Mouse (Mus musculus) stomach, embryonic 14.5 days (tissue): ENCODE results near the gene Evl. TPM values are rescaled to one million over a fixed set of nuclear protein-coding genes. Genes with fewer than 3 reads are reported as not detected.
A peak's percentile ranks its signal among the peaks of the same experiment; 100 is the strongest.

ENCODE experiments used
- ATAC-seq: fragments of 200-750 bp; cut with Nextera tagmentation; 2 replicates; pipeline ENCODE4 v1.8.0; 2017; ENCODE audit warnings: low read depth, moderate TSS enrichment; ENCODE audit not compliant: insufficient number of reproducible peaks, insufficient read depth, low FRiP score
- H3K27ac ChIP-seq: fragments of 300-500 bp; sonication (generic); 2 replicates; pipeline ENCODE4 v1.5.1; 2014; ENCODE audit warnings: mild to moderate bottlenecking, low read length, moderate library complexity, mixed read lengths
- H3K27me3 ChIP-seq: fragments of 300-500 bp; sonication (generic); 2 replicates; pipeline ENCODE4 v1.6.1; 2014; ENCODE audit warnings: low read length, control low read depth, mixed read lengths; ENCODE audit not compliant: control insufficient read depth, insufficient read depth
- H3K36me3 ChIP-seq: fragments of 300-500 bp; sonication (generic); 2 replicates; pipeline ENCODE4 v1.6.1; 2014; ENCODE audit warnings: mild to moderate bottlenecking, control low read depth, low read length, moderate library complexity, mixed read lengths; ENCODE audit not compliant: control insufficient read depth, insufficient read depth
- H3K4me1 ChIP-seq: fragments of 300-500 bp; sonication (generic); 2 replicates; pipeline ENCODE4 v1.6.1; 2014; ENCODE audit warnings: low read length, control low read depth, mixed read lengths; ENCODE audit not compliant: control insufficient read depth, insufficient read depth
- H3K4me2 ChIP-seq: fragments of 300-500 bp; sonication (generic); replicated peaks from 2 replicates; pipeline ENCODE4 v1.6.1; 2014; ENCODE audit warnings: low read depth, low read length, control low read depth
- H3K4me3 ChIP-seq: fragments of 300-500 bp; sonication (generic); 2 replicates; pipeline ENCODE4 v1.5.1; 2014; ENCODE audit warnings: low read depth, low read length, control low read depth
- H3K9ac ChIP-seq: fragments of 300-500 bp; sonication (generic); replicated peaks from 2 replicates; pipeline ENCODE4 v1.6.1; 2014; ENCODE audit warnings: low read depth, mild to moderate bottlenecking, control low read depth, low read length, moderate library complexity, mixed read lengths
- H3K9me3 ChIP-seq: fragments of 300-500 bp; sonication (generic); 2 replicates; pipeline ENCODE4 v1.6.1; 2016; ENCODE audit warnings: low read depth, low read length, control low read depth; ENCODE audit not compliant: control insufficient read depth
- WGBS: fragments of 180-500 bp; shearing (Covaris S2); extraction: QIAGEN DNeasy Blood & Tissue Kit; methylation state at CpG from one replicate; pipeline ENCODE4 v1.1.7; 2014; 5-methylcytosine and 5-hydroxymethylcytosine counted together
- polyA plus RNA-seq: library from polyadenylated mRNA; unstranded; fragments of >200 nt; fragmentation: Nextera tagmentation; extraction: Ambion mirVana; gene quantifications from 2 replicates; pipeline ENCODE4 v1.2.1, GENCODE M21; 2014

Evl gene
- polyA plus RNA-seq, 1 experiment from 2014 or later, result 78.4 TPM

DNA sequence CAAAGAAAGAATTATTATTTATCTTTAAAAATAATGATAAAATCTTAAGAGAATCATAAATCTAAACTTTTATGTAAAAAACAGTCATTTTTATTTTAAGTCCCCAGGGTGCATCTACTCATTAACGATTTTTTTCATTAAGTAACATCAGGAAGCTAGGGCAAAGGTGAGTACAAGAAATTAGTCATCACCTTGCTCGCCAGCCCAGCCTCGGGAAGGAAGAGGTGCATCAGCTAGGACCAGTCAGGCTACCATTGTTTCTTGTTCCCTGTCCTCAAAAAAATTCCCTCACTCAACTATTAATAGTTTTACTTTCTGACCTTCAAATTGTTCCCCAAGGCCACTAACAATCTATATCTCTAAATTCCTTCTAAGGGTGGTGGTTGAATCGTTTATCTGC lies 123.8 kb downstream of the Evl start:
- H3K27ac ChIP-seq, result no peak overlapping the region
- no peak overlapping the region for H3K4me2 ChIP-seq
- H3K4me3 ChIP-seq, result no peak overlapping the region
- H3K9ac ChIP-seq, result no peak overlapping the region
- H3K27me3 ChIP-seq, result no peaks in the 10 kb centered on the region
- WGBS, result 78% methylated on average over 4 of the region's 4 CpGs
- no peak for ATAC-seq
- H3K4me1 ChIP-seq, result no peaks in the 10 kb centered on the region
- peaks cover 65% of the 10 kb centered on the region for H3K36me3 ChIP-seq
- H3K9me3 ChIP-seq, result no peaks in the 10 kb centered on the region

DNA sequence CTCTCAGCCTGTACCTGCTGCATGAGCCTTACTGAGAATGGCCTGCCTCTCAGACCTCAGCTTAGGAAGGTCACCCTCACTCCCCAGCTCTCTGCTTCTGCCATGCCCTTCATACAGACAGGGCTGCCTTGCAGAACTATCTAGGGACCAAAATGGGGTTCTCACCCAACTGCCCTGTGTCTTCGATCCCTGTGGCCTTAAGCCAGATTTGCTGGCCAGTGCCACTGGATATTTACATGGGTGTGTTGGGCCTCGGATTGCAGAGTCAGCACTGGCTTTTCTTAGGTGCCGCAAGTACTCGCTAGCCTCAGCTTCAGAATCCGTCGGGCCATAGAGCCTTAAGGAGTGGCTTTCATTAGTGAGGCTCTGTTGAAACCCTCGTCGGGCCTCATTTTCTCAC lies 126.3 kb downstream of the Evl start:
- ATAC-seq, result no peak
- 91% methylated on average over 8 of the region's 8 CpGs for WGBS
- Histone ChIP-seq H3K9me3 (no peaks in the 10 kb centered on the region), H3K27me3 (no peaks in the 10 kb centered on the region), H3K9ac (no peak overlapping the region), H3K4me3 (no peak overlapping the region), H3K27ac (no peak overlapping the region), H3K4me2 (no peak overlapping the region), H3K4me1 (no peaks in the 10 kb centered on the region), H3K36me3 (peaks cover 76% of the 10 kb centered on the region)

DNA sequence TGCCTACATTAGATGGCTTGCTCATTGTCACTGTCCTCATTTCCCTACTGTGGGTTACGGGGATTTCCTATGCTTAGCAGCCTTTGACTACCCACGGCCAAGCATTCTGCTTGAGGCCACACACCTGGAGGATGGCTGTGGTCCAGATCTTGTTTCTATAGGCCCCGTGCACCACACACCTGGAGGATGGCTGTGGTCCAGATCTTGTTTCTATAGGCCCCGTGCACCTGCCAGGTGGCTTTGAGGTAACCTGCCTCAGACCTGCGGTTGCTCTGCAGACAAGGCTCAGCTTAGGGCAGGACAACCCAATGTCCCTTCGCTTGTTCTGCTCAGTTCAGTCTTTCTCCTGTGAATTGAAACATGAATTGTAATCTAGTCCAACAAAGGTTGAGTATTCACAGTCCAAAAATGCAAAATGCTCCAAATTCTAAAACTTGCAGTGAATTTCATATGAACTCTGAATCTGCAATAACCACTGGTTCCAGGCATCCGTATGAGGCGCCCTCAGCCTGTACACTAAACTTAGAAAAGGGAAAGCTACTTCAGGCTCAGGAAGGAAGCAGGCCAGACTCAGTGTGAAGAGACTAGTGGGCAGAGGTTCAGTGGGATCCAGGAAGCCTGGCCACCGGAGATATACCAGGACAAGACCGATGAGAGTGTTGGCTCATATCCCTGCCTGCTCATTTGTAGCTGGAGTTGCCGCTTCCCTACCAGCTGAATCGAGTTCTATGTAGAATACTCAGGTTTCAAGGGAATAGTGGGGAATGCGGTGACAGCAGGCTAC lies 127.9 kb downstream of the Evl start:
- H3K4me2 ChIP-seq, result no peak overlapping the region
- peaks cover 69% of the 10 kb centered on the region for H3K36me3 ChIP-seq
- H3K4me1 ChIP-seq, result no peaks in the 10 kb centered on the region
- no peak overlapping the region for H3K27ac ChIP-seq
- H3K9me3 ChIP-seq, result no peaks in the 10 kb centered on the region
- H3K27me3 ChIP-seq, result no peaks in the 10 kb centered on the region
- no peak overlapping the region for H3K4me3 ChIP-seq
- H3K9ac ChIP-seq, result no peak overlapping the region
- WGBS, result 89% methylated on average over 13 of the region's 13 CpGs
- ATAC-seq, result no peak

DNA sequence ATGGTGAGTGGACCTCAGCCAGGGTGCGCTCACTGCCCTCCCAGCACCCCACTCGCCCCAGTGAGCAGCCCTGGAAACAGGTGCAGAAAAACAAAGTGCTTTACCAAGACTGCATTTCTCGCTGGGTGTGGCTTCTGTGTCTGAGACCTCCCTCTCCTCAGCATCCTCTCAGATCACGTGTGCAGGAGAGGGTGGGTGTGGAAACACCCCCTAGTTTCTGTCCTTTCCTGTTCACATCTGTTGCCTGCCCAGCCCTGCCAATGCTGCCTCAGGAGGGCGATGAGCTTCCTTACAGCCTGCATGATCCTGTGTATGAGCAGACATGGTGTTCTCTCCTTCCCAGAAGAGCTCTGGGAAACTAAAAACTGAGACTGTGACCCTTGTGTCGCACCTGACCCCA lies 131.9 kb downstream of the Evl start:
- Histone ChIP-seq H3K9ac (no peak overlapping the region), H3K4me2 (no peak overlapping the region), H3K27ac (no peak overlapping the region), H3K9me3 (no peaks in the 10 kb centered on the region), H3K36me3 (peaks cover 44% of the 10 kb centered on the region), H3K27me3 (no peaks in the 10 kb centered on the region), H3K4me3 (no peak overlapping the region), H3K4me1 (peaks cover 4% of the 10 kb centered on the region; the same call in 1 of the 2 replicates)
- 70% methylated on average over 6 of the region's 6 CpGs for WGBS
- ATAC-seq, result no peak

DNA sequence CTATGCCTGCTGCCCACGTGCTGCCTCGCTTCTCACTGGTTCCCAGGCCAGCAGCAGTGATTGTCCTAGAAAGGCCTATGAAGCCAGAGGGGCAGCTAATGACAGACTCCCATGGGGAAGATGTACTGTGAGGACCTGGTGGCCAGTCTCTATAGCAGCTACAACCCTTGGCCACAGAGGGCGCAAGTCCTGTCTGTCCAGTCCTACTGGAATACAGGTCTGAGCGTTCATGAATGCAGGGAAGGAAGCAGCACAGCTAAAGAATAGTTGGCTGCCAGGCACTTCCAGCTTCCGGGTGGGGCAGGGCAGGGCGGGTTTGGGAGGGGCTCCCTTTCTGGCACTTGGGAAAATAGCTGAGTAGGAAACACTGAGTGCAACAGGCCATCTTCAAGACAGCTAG lies 132.4 kb downstream of the Evl start:
- Histone ChIP-seq H3K4me1 (peaks cover 4% of the 10 kb centered on the region; the same call in 1 of the 2 replicates), H3K9me3 (no peaks in the 10 kb centered on the region), H3K27ac (no peak overlapping the region), H3K9ac (no peak overlapping the region), H3K4me3 (no peak overlapping the region), H3K36me3 (peaks cover 40% of the 10 kb centered on the region), H3K4me2 (no peak overlapping the region), H3K27me3 (no peaks in the 10 kb centered on the region)
- 63% methylated on average over 6 of the region's 6 CpGs for WGBS
- 0 out of 2 replicates have a peak, but pooled peaks have one; percentile 7 for ATAC-seq

- peak; percentile 67 for ATAC-seq
- Histone ChIP-seq H3K36me3 (peaks cover 17% of the 10 kb centered on the region), H3K9ac (no peak overlapping the region), H3K27ac (peak overlapping the region; percentile 33; the same call in 1 of the 2 replicates), H3K27me3 (no peaks in the 10 kb centered on the region), H3K4me2 (no peak overlapping the region), H3K9me3 (no peaks in the 10 kb centered on the region), H3K4me3 (no peak overlapping the region), H3K4me1 (peaks cover 4% of the 10 kb centered on the region; the same call in 1 of the 2 replicates)
- WGBS, result 78% methylated on average over 9 of the region's 9 CpGs
These were observed 134.6 kb downstream of the Evl start for GRCm38 (mm10) chr12:108689167-108689566.

GRCm38 (mm10) chr12:108690529-108690928 lies 136.0 kb downstream of the Evl start:
- Histone ChIP-seq H3K27ac (peak overlapping the region; percentile 71; the same call in 1 of the 2 replicates), H3K9me3 (no peaks in the 10 kb centered on the region), H3K4me3 (no peak overlapping the region), H3K27me3 (no peaks in the 10 kb centered on the region), H3K9ac (no peak overlapping the region), H3K4me2 (no peak overlapping the region), H3K36me3 (peaks cover 8% of the 10 kb centered on the region), H3K4me1 (peaks cover 4% of the 10 kb centered on the region; the same call in 1 of the 2 replicates)
- WGBS, result 66% methylated on average over 9 of the region's 9 CpGs
- ATAC-seq, result no peak

- H3K36me3 ChIP-seq, result no peaks in the 10 kb centered on the region; the same call in 1 of the 2 replicates
- no peak overlapping the region for H3K27ac ChIP-seq
- 0 out of 2 replicates have a peak, but pooled peaks have one; percentile 14 for ATAC-seq
- H3K27me3 ChIP-seq, result no peaks in the 10 kb centered on the region
- H3K4me1 ChIP-seq, result peaks cover 3% of the 10 kb centered on the region; the same call in 1 of the 2 replicates
- H3K4me2 ChIP-seq, result no peak overlapping the region
- WGBS, result 58% methylated on average over 2 of the region's 2 CpGs
- H3K4me3 ChIP-seq, result no peak overlapping the region
- H3K9ac ChIP-seq, result no peak overlapping the region
- H3K9me3 ChIP-seq, result no peaks in the 10 kb centered on the region
These were observed 139.1 kb downstream of the Evl start for GRCm38 (mm10) chr12:108693592-108693991.
